Comparison of ENCODE assay signal across 8 mouse cellular contexts in genomic region chr15:26894031-26894655, GRCm38 (mm10). TPM values are rescaled to one million over a fixed set of nuclear protein-coding genes. Genes with fewer than 3 reads are reported as not detected.
DNase-seq lines count a peak whose midpoint lies in the region; ATAC-seq and TF ChIP-seq lines count a peak whose summit lies in the region.

No protein-coding gene starts in this region.

- no peak for TF ChIP-seq POLR2A in limb, embryonic 14.5 days (IDR thresholded peaks at IDR 0.05; ENCODE audit: borderline replicate concordance, extremely low read depth, insufficient read depth, insufficient read length)

- H3K36me3 ChIP-seq in forebrain, postnatal 0 days (ENCODE audit: insufficient read depth): no peaks in the 10 kb centered on the region
- no peaks in the 10 kb centered on the region for H3K36me3 ChIP-seq in hindbrain, embryonic 12.5 days
- no peaks in the 10 kb centered on the region for H3K36me3 ChIP-seq in limb, embryonic 14.5 days (ENCODE audit: control insufficient read depth, insufficient read depth, low read length)
- H3K36me3 ChIP-seq in midbrain, embryonic 16.5 days (ENCODE audit: control insufficient read depth, insufficient read depth, low read length): no peaks in the 10 kb centered on the region

- no peak overlapping the region for H3K9ac ChIP-seq in forebrain, postnatal 0 days
- H3K9ac ChIP-seq in hindbrain, embryonic 12.5 days: peak overlapping the region; percentile 71
- H3K9ac ChIP-seq in limb, embryonic 14.5 days (ENCODE audit: low read depth, low read length, severe bottlenecking): peak overlapping the region; percentile 89
- 0 out of 2 replicates have a peak overlapping the region, but pooled peaks have one; percentile 80 for H3K9ac ChIP-seq in midbrain, embryonic 16.5 days (ENCODE audit: low read depth, low read length)

- H3K4me2 ChIP-seq in forebrain, postnatal 0 days (ENCODE audit: low read depth): peak overlapping the region; percentile 96
- peak overlapping the region; percentile 72 for H3K4me2 ChIP-seq in hindbrain, embryonic 12.5 days (replicated peaks)
- H3K4me2 ChIP-seq in limb, embryonic 14.5 days (replicated peaks; ENCODE audit: low read depth, low read length, severe bottlenecking): peak overlapping the region; percentile 59
- peak overlapping the region; percentile 85 for H3K4me2 ChIP-seq in midbrain, embryonic 16.5 days (ENCODE audit: low read length)

- no peak for DNase-seq in left cerebral cortex, adult 2 months (ENCODE audit: extremely low spot score in 1 of 2, low spot score in 2 of 2)
- DNase-seq in left cerebral cortex, adult 8-10 months (ENCODE audit: low spot score in 2 of 2): no peak
- DNase-seq in forebrain, postnatal 0 days: no peak
- DNase-seq in limb, embryonic 14.5 days (ENCODE audit: low spot score): peak; percentile 75
- no peak for DNase-seq in adipocyte (ENCODE audit: low spot score)
- no peak for DNase-seq in cerebellum, adult 11-12 months

- WGBS in forebrain, postnatal 0 days: 2% methylated on average over 12 of the region's 12 CpGs
- WGBS in hindbrain, embryonic 12.5 days: 1% methylated on average over 12 of the region's 12 CpGs
- WGBS in limb, embryonic 14.5 days: 2% methylated on average over 12 of the region's 12 CpGs
- 2% methylated on average over 12 of the region's 12 CpGs for WGBS in midbrain, embryonic 16.5 days

- H3K4me3 ChIP-seq in left cerebral cortex, adult 2 months: peak overlapping the region; percentile 59
- H3K4me3 ChIP-seq in forebrain, postnatal 0 days (ENCODE audit: low read depth, low read length): peak overlapping the region; percentile 73
- H3K4me3 ChIP-seq in hindbrain, embryonic 12.5 days: peak overlapping the region; percentile 80
- H3K4me3 ChIP-seq in limb, embryonic 14.5 days (replicated peaks; ENCODE audit: low read length): peak overlapping the region; percentile 88
- peak overlapping the region; percentile 79 for H3K4me3 ChIP-seq in midbrain, embryonic 16.5 days (ENCODE audit: low read depth, low read length)

- intact Hi-C loops in left cerebral cortex, adult 2 months (cut with DNase I): no loop called here

- ATAC-seq in forebrain, postnatal 0 days: no peak
- ATAC-seq in hindbrain, embryonic 12.5 days (ENCODE audit: low FRiP score): peak; percentile 39
- peak; percentile 31; the same call in 1 of the 2 replicates for ATAC-seq in limb, embryonic 14.5 days (ENCODE audit: low FRiP score, low read depth)
- ATAC-seq in midbrain, embryonic 16.5 days: no peak

- no peak overlapping the region for H3K27ac ChIP-seq in left cerebral cortex, adult 2 months
- H3K27ac ChIP-seq in forebrain, postnatal 0 days (ENCODE audit: low read depth, low read length): no peak overlapping the region
- H3K27ac ChIP-seq in hindbrain, embryonic 12.5 days: peak overlapping the region; percentile 87; the same call in 1 of the 2 replicates
- peak overlapping the region; percentile 93 for H3K27ac ChIP-seq in limb, embryonic 14.5 days (replicated peaks; ENCODE audit: low read depth, low read length)
- H3K27ac ChIP-seq in midbrain, embryonic 16.5 days (ENCODE audit: low read length): no peak overlapping the region

- TF ChIP-seq CTCF in left cerebral cortex, adult 2 months (IDR thresholded peaks at IDR 0.05): no peak
- no peak for TF ChIP-seq CTCF in forebrain, postnatal 0 days (IDR thresholded peaks at IDR 0.05; ENCODE audit: low read depth)

- 0 out of 2 replicates have a peak, but pooled peaks cover 6% of the 10 kb centered on the region for H3K4me1 ChIP-seq in forebrain, postnatal 0 days (ENCODE audit: insufficient read depth)
- H3K4me1 ChIP-seq in hindbrain, embryonic 12.5 days: peaks cover 13% of the 10 kb centered on the region; the same call in 1 of the 2 replicates
- H3K4me1 ChIP-seq in limb, embryonic 14.5 days (ENCODE audit: control insufficient read depth, insufficient read depth, low read length): peaks cover 3% of the 10 kb centered on the region; the same call in 1 of the 2 replicates
- H3K4me1 ChIP-seq in midbrain, embryonic 16.5 days (ENCODE audit: control insufficient read depth, insufficient read depth, low read length): peaks cover 15% of the 10 kb centered on the region; the same call in 1 of the 2 replicates

- H3K9me3 ChIP-seq in forebrain, postnatal 0 days (ENCODE audit: low read length): no peaks in the 10 kb centered on the region
- no peaks in the 10 kb centered on the region for H3K9me3 ChIP-seq in hindbrain, embryonic 12.5 days (replicated peaks)
- no peaks in the 10 kb centered on the region for H3K9me3 ChIP-seq in limb, embryonic 14.5 days (ENCODE audit: control insufficient read depth, low read length)
- no peaks in the 10 kb centered on the region for H3K9me3 ChIP-seq in midbrain, embryonic 16.5 days (replicated peaks; ENCODE audit: control insufficient read depth, low read length, poor library complexity, severe bottlenecking)

- no peaks in the 10 kb centered on the region for H3K27me3 ChIP-seq in forebrain, postnatal 0 days (ENCODE audit: insufficient read depth, low read length)
- no peaks in the 10 kb centered on the region for H3K27me3 ChIP-seq in hindbrain, embryonic 12.5 days
- H3K27me3 ChIP-seq in limb, embryonic 14.5 days (ENCODE audit: control insufficient read depth, insufficient read depth, low read length): no peaks in the 10 kb centered on the region
- H3K27me3 ChIP-seq in midbrain, embryonic 16.5 days (ENCODE audit: control insufficient read depth, insufficient read depth, low read depth, low read length): no peaks in the 10 kb centered on the region; the same call in 1 of the 2 replicates

RNA-seq across cellular contexts. Expression of gene Fbxl7, which starts 1.2 kb away (rescaled TPM):
- 1 to 10 TPM; 1.9 to 2.3 TPM for total RNA-seq in left cerebral cortex, adult 2 months (2021)
- total RNA-seq in left cerebral cortex, adult 8-10 months (2022): 1 to 10 TPM; 1.4 to 1.7 (median 1.6) TPM
- 3.6 and 7.1 TPM in 2 replicates for total RNA-seq in forebrain, postnatal 0 days (2014; rRNA removed)
- polyA plus RNA-seq in forebrain, postnatal 0 days (2015; fragmentation: Nextera tagmentation; extraction: Ambion mirVana): 1.4 and 2.5 TPM in 2 replicates
- polyA plus RNA-seq in hindbrain, embryonic 12.5 days (2016; fragmentation: Nextera tagmentation; extraction: Ambion mirVana): 26.4 and 29.9 TPM in 2 replicates
- 17.5 and 23.1 TPM in 2 replicates for polyA plus RNA-seq in limb, embryonic 14.5 days (2012; rRNA removed)
- polyA plus RNA-seq in limb, embryonic 14.5 days (2014; fragmentation: Nextera tagmentation; extraction: Ambion mirVana): 19.9 and 25.5 TPM in 2 replicates
- 6.9 and 7.0 TPM in 2 replicates for polyA plus RNA-seq in midbrain, embryonic 16.5 days (2015; fragmentation: Nextera tagmentation; extraction: Ambion mirVana)

Comparison
In these comparisons a context has a peak if more than half of its experiments do, and no peak if none do; other contexts are left out.
1. H3K27ac ChIP-seq: peak in hindbrain, embryonic 12.5 days (single experiment) and limb, embryonic 14.5 days (single experiment); none in left cerebral cortex, adult 2 months (single experiment), forebrain, postnatal 0 days (single experiment) and midbrain, embryonic 16.5 days (single experiment).
2. ATAC-seq: peak in hindbrain, embryonic 12.5 days (single experiment) and limb, embryonic 14.5 days (single experiment); none in forebrain, postnatal 0 days (single experiment) and midbrain, embryonic 16.5 days (single experiment).
3. Peak in every context shown above with its lines, with median percentiles within 50 percentile points of each other: H3K4me3 ChIP-seq and H3K4me2 ChIP-seq.